8 mouse cellular contexts compared by ENCODE assay signal in the genomic region with DNA sequence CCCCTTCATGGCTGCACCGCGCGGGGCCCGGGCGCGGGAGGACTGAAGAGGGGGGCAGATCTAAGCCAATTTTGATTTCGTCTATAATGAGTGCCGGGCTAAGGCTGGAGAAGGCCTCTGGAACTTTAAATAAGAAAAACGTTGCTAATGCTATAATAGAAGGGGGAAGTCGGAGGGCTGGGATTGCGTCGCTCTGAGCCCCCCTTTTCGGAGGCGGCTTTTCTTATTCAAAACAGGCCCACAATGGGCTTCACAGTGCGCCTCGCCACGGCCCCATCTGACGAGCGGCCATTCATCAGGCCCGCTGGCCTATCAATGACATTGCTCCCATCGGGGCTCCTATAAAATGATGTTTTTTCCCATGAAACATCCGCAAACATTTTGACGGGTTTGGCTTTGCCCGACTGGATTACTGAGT. TPM values are rescaled to one million over a fixed set of nuclear protein-coding genes. Genes with fewer than 3 reads are reported as not detected.
DNase-seq lines count a peak whose midpoint lies in the region; TF ChIP-seq lines count a peak whose summit lies in the region.

A gene (plus strand): TSS at position 277 of the 418 bp plus-strand sequence.

- peak within 1 kb of the TSS; percentile 58 for H3K4me3 ChIP-seq in heart, embryonic 10.5 days
- H3K4me3 ChIP-seq in testis, adult 2 months (ENCODE audit: control insufficient read depth, low read depth, low read length) = peak within 1 kb of the TSS; percentile 12; the same call in 1 of the 2 replicates
- peak within 1 kb of the TSS; percentile 46 for H3K4me3 ChIP-seq in olfactory bulb, adult 2 months (ENCODE audit: insufficient read depth, low read depth, low read length)

- H3K4me1 ChIP-seq in heart, embryonic 10.5 days = peaks cover 42% of the 10 kb centered on the region
- H3K4me1 ChIP-seq in testis, adult 2 months (ENCODE audit: control insufficient read depth, insufficient read depth, low read length) = peaks cover 46% of the 10 kb centered on the region
- H3K4me1 ChIP-seq in olfactory bulb, adult 2 months (ENCODE audit: control insufficient read depth, insufficient read depth, low read length) = peaks cover 46% of the 10 kb centered on the region

- no peak within 1 kb of the TSS for H3K27ac ChIP-seq in heart, embryonic 10.5 days
- H3K27ac ChIP-seq in testis, adult 2 months (ENCODE audit: control insufficient read depth, insufficient read depth, low read depth, low read length) = no peak within 1 kb of the TSS
- H3K27ac ChIP-seq in olfactory bulb, adult 2 months (ENCODE audit: insufficient read depth, low read depth, low read length) = no peak within 1 kb of the TSS

- H3K9me3 ChIP-seq in heart, embryonic 10.5 days = no peaks in the 10 kb centered on the region

- DNase-seq in heart, embryonic 10.5 days (ENCODE audit: low spot score) = no peak
- no peak for DNase-seq in heart, postnatal 36 days
- no peak for DNase-seq in testis, postnatal 10 days (ENCODE audit: low spot score)
- DNase-seq in left cerebral cortex, postnatal 4 days = peak; percentile 67
- DNase-seq in cerebellum, adult 9-11 months = no peak
- DNase-seq in kidney, adult 18-20 months = no peak

- no peaks in the 10 kb centered on the region for H3K36me3 ChIP-seq in heart, embryonic 10.5 days
- H3K36me3 ChIP-seq in testis, adult 2 months (ENCODE audit: control insufficient read depth, insufficient read depth, low read length) = no peaks in the 10 kb centered on the region

- no peak for TF ChIP-seq CTCF in testis, adult 2 months (IDR thresholded peaks at IDR 0.05; ENCODE audit: control insufficient read depth, insufficient read depth, insufficient replicate concordance, low read depth, low read length)
- no peak for TF ChIP-seq CTCF in olfactory bulb, adult 2 months (IDR thresholded peaks at IDR 0.05; ENCODE audit: insufficient read depth, low read depth, low read length)

- peaks cover 96% of the 10 kb centered on the region for H3K27me3 ChIP-seq in heart, embryonic 10.5 days (ENCODE audit: insufficient read depth, poor library complexity, severe bottlenecking)
- H3K27me3 ChIP-seq in testis, adult 2 months (ENCODE audit: control insufficient read depth, insufficient read depth, low read length) = peaks cover 24% of the 10 kb centered on the region

- under 1% methylated on average over 24 of the region's 24 CpGs for WGBS in heart, embryonic 10.5 days
- 4% methylated on average over 24 of the region's 24 CpGs for WGBS in olfactory bulb, adult 2 months

- intact Hi-C loops in heart, postnatal 36 days (cut with DNase I) = no loop called here
- intact Hi-C loops in left cerebral cortex, postnatal 4 days (cut with DNase I) = no loop called here

- no peak for TF ChIP-seq POLR2A in testis, adult 2 months (IDR thresholded peaks at IDR 0.05; ENCODE audit: control insufficient read depth, low read depth, low read length)
- TF ChIP-seq POLR2A in olfactory bulb, adult 2 months (IDR thresholded peaks at IDR 0.05; ENCODE audit: insufficient read depth, low read depth, low read length) = no peak

RNA-seq across cellular contexts. Expression of the gene that starts here (rescaled TPM):
- 0.36 TPM in 1 of 2 replicates, not detected in the other for polyA plus RNA-seq in heart, embryonic 10.5 days (2016; fragmentation: Nextera tagmentation; extraction: Ambion mirVana)
- total RNA-seq in heart, postnatal 36 days (2021) = under 1 TPM in 1 of 2 experiments, not detected in 1; 0.08 TPM
- 83.8 and 93.1 TPM in 2 replicates for polyA plus RNA-seq in testis, adult 2 months (2012; rRNA removed)
- 10 to 100 TPM in 1 of 2 experiments, 1 to 10 TPM in 1; 9.4 to 10.1 TPM for total RNA-seq in left cerebral cortex, postnatal 4 days (2021)
- not detected in 2 replicates for polyA plus RNA-seq in olfactory bulb, adult 2 months (2012; ENCODE audit: insufficient read depth, insufficient read length, low replicate concordance, missing spikeins)

Comparison
In these comparisons a context has a peak if more than half of its experiments do, and no peak if none do; other contexts are left out.
1. RNA of the gene that starts here (total RNA-seq): 9.4 to 10.1 TPM in left cerebral cortex, postnatal 4 days; 0.08 TPM in heart, postnatal 36 days; every median in the first group is over 4 times any median in the second.
2. Peak in every context shown above with its lines, with median percentiles within 50 percentile points of each other: H3K4me3 ChIP-seq.